Mouse (Mus musculus) brain, adult 2 months (tissue): ENCODE results near the gene Tmub1.

Experiments
- DNase-seq: peaks from one replicate; pipeline ENCODE4 v3.0.0; 2011; ENCODE audit warnings: low read depth, low spot score

Tmub1 gene

DNA sequence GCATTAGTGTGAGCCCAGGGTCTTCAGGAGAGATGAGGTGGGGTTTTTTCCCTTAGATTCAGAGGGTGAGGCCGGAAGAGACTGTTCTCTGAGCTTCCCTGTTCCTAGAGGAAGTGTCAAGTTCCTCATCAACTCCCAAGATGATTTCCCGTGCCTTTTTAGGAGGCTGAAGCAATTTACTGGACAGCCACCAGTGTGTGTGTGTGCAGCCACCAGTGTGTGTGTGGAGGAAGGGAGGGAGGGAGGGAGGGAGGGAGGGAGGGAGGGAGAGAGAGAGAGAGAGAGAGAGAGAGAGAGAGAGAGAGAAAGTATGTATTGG is 6.3 kb upstream of the Tmub1 start:
- DNase-seq: no peak

DNA sequence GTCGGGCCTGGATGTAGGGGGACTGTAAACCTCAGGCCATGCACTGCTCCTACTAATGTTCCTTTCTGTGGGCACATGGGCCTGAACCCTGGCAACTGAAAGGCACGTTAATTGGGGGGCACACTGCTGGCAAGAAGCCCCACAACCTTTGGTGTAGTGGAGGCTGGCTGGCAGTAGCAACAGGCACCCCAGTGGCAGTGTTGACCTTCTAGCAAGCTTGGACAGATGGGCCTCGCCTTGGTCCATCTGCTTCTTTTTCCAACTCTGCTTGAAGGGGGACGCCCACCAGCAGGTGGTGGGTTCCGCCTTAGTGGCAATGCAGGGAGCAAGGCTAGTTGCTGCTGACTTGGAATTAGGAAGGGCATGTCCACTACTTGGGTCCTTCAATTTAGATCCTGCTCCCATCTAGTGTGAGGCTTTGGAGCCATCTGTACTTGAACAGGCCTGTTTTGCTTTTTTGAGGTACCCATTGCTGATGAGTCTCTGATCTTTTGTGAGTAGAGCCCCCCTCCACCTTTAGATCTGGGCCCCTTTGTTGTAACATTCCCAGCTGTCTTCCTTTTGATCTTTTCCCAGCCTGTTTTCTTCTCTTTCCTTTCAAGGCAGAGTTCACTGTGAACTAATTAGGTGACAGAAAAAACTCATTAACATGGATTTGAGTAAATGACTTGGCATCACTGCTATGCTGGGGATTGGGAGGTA is 5.8 kb upstream of the Tmub1 start:
- DNase-seq: peak; percentile 92

DNA sequence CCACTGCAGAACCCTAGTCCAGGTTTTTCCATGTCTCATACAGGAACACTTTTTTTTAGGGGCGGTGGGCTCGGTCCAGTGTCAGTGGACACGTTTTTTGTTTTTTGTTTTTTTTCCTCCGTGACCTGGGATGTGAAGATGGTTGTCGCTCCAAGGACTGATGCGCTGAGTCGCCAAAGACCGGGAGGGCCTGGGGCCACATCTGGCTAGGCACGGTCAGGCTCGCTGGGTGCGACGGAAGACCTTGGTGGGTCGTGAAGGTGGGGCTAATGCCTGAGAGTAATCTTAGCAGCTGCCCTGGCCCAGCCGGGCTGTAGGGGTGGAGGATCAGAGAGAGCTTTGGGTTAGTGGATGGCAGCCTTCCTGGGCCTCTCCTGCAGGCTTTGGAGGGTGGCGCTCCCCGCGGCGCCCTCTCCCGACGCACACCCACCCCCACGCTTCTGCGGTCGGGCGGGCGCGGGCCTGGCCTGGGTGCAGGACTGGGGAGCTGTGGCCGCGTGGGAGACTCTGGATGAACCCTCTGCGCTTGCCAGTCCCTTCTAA is 5.1 kb upstream of the Tmub1 start:
- peak; percentile 68 for DNase-seq

DNA sequence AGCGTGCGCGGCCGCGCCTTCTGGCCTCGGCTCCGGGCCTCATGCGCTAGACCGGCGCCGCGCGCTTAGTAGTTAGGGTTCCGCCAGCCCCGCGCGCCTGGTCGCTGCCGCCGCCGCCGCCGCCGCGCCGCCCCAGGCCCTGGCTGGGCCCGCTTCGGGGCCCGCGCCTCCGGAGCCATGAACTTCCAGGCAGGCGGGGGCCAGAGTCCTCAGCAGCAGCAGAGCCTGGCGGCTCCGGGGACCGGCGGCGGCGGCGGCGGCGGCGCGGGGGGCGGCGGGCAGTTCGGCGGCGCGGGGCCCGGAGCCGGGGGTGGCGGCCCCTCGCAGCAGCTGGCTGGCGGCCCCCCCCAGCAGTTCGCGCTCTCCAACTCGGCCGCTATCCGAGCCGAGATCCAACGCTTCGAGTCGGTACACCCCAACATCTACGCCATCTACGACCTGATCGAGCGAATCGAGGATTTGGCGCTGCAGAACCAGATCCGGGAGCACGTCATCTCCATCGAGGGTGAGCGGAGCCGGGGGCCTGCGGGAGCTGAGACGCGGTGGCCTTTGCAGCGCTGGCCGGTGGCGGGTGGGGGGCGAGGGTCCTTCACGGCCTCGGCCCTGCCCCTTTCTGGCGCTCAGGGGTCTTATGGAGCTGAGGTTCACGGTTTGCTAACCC is 4.5 kb upstream of the Tmub1 start, which contains the start of gene Agap3:
Agap3 (plus strand) TSS at position 148 of the 661 bp plus-strand sequence.
- peak; percentile 64 for DNase-seq

DNA sequence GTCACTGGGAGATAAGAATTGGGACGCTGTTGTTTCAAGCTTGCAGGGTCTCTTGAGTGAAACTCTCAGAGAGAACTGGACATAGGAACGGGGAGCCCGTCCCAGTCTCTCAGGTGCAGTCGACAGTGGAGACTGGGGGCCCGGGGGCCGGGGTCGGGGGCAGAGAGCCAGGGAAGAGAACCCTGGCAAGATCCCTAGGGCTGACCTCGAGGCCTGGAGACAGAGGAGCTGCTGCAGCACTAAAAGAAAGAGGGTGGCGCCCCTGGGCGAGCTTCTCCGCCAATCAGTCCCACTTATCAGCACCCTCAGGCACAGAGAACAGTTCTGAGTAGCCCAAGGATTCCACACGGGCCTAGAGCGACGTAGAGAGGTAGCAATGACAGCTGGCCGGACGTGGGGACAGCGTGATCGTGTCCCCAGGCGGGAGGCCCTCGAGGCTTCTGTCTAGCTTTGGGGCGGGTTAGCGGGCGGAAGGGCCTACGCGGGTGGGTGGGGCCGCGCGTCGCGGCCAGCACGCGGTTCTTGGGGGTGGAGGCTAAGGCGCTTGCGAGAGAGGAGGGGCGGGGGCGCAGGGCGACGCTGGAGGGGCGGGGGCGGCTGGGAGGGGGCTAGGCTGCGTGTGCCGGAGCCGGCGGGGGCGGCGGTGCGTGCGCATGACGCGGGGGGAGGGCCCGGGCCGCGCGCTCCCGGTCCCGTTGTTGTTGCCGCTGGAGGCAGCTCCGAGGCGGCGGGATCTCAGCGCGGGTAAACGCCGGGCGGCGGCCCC is 3.8 kb upstream of the Tmub1 start:
- DNase-seq: peak; percentile 96

DNA sequence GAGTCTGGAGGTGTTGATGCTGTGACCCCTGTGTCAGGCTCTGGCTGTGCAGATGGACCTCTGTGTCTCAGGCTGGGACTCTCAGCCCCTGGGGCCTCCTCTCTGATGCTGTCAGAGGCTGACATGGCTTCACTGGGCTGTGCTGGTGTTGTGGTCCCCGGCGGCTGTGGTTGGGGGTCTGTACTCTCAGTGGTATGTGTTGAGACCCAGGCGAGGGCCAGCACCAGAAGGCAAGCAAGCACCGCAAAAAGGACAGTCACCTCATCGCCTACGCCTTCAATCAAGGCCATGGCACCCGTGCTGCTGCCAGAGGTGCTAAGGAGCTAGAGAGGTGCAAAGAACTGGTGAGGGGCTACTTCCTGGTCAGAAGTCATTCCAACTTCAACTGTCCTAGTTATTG is 1.0 kb downstream of the Tmub1 start:
- no peak for DNase-seq

DNA sequence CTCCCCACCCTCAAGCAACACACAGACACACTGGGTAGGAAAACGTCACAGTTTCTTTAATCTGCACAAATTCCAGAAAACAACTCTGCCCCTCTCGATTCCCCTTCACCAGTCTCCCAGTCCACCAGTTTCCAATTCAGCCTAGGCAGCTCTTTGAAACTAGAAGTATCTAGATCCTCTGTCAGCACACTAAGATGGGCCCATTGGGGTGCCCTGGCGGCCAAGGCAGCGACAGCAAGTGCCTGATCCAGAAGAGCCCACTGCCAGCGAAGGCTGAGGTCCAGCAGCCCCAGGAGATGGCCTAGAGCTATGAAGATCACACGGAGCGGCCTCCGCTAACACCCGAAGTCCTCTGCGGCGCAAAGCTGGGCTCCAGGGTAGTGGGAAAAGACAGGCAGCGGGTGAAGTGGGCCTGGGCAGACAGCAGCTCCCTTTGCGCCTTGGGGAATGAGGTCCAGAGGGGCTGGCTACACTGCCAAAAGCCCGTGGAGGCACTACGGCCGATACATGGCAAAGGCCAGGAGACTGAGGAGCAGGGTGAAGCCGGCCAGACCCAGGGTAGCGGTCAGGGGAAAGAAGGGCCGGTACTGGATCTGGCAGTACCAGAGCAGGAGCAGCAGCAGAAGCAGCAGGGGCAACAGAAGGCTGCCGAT is 2.1 kb downstream of the Tmub1 start:
- no peak for DNase-seq

DNA sequence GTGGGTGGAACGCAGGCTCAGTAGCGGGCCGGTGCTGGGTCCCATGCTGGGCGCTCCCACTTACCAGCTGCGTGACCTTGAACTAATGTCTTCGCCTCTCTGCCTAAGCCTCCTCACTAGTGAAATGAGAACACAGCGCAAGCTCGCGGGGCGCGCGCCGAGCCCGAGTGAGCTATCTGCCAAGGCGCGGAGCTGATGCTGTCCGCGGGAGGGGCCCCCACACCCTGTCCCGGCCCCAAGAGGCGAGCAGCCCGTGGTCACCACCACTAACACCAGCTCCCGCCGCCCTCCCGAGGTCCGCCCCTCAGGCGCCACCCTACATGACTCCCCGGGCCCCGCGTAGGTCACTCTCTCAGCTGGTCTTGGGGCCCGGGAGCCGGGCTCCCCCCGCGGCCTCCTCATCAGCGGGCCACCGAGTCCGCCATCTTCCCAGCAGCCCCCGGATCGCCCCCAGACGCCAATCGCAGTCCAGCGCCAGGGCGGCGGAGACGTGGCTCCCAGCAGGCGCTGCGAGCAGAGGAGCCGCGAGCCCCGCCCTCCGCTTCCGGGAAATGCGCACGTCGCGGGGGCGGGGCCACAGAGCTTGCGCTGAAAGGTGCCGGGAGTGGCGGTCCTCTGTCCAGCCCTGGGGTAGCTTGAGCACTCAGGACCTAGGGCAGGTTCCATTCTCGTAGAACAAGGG is 2.8 kb downstream of the Tmub1 start, which contains the start of gene Fastk:
Fastk (minus strand) TSS at position 542 of the 682 bp plus-strand sequence.
- DNase-seq: peak; percentile 98

DNA sequence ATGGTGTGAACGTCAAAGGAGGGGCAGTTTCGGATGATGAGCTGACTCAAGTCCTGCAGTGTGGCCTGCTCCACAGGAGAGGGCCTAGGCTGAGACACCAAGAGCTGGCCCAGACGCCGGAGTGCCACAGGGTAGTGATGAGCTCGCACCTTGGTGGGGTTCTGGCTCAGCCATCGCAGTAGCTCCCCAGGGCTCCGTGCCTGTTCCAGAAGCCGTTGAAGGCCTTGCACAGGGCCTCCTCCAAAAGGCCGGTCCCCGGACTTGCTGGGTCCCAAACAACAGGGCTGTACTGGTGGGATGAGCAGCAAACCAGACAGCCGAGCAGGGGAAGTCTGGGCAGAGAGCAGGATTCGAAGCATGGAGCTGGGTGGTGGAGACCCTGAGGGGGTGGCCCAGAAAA is 3.7 kb downstream of the Tmub1 start:
- no peak for DNase-seq

DNA sequence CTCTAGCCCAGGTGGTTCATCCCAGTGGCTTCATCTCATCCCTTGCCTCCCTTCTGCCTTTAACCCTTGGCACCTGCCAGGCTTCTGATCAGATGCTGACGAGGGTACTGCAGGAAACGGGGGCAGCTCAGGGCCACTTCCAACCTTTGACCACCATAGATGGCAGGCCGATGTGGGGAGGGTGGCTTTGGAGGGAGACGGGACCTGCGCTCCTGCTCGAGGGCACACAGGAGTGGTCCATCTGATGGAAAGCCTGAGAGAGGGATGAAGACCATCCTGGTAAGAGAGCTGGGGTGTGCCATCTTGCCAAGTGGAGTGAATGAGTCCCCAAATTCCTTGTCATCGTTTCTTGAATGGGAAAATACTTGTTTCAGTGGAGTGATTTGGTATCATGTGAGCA is 4.5 kb downstream of the Tmub1 start:
- DNase-seq: no peak

DNA sequence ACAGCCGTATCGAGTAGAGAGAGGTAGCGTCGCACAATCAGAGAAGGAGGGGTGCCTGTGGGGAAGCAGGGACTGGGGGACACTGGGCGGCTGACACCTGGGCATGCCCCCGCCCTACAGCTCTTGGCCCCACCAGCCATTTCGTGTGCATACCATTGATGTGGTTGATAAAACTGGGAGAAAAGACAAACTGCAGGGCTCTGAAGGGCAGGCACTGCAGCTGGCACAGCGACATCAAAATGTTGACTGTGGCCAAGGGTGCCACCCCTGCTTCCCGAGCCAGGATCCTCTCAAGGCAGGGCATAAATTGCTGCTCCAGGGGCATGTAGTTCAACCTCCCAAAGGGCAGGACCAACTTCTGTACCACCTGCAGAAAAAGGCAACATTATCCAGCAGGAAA is 5.6 kb downstream of the Tmub1 start:
- DNase-seq: no peak

DNA sequence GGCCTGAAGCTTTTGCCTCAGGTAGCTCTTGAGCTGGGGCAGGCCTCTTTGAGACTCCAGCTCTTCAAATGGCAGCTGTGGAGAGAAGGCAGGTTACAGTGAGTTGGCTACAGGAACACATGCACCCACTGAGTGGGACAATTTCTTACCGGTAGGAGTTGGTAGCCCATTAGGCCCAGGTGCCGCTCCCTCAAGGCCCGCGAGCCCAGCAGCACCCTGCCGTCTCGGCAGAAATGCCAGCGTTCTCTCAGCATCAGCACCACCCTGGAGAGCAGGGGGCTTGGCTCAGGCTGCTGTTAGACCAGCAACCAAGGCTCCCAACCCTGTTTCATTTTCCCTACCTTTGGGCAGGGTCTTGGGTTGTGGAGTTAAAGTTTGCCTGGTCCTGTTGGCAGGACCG is 6.5 kb downstream of the Tmub1 start:
- no peak for DNase-seq

DNA sequence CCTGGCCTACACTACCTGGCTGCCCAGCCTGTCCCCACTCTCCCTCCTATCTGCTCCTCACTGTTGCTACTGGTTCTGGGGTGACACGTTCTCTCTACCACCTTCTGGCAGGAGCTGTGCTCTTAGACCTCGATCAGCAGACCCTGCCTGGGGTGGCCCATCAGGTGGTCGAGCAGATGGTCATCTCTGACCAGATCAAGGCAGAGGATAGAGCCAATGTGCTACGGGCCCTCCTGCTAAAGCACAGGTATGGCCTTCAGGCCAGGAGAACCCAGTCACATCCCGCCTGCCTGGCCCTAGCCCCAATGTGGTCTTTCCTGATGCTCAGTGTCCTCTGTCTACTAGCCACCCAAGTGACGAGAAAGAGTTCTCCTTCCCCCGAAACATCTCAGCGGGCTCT is 13.7 kb downstream of the Tmub1 start:
- no peak for DNase-seq

DNA sequence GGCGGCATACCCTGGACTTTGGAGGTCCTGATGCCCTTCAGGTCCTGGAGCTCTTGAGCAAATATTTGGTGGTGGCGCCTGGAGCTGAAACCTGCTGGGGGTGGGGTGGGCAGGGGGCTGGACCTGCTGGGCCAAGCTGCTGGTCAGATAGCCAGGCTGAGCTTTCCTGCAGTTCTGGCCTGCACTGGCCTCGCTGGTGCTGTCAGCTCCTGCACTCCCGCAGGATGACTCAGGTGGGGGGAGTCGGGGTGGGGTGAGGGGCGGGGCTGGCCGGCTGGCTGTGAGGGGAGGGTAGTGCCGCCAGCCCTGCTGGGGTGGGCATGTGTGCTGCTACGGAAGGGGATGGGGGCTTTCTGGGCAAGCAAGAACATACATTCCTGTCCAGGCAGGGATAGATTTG is 19.1 kb downstream of the Tmub1 start:
- no peak for DNase-seq

DNA sequence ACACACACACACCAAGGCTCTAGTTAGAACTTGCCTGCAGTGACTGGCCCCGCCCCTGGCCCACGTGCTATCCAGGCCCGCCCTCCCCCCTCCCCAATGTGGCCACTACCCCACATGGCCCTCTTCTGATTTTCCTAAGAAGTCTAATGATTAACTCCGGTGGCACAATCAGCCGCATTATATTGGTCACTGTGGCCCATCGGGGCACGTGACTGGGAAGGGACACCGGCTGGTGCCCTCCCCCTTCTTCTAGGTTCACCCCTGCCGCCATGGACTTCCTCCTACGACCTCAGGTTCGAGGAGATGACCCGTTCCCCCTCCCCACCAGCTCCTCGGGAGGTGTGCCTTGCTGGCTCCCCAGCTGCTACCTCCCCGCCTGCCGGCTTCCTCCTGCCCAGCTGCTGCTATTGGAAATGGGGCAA is 19.7 kb downstream of the Tmub1 start:
- DNase-seq: no peak

DNA sequence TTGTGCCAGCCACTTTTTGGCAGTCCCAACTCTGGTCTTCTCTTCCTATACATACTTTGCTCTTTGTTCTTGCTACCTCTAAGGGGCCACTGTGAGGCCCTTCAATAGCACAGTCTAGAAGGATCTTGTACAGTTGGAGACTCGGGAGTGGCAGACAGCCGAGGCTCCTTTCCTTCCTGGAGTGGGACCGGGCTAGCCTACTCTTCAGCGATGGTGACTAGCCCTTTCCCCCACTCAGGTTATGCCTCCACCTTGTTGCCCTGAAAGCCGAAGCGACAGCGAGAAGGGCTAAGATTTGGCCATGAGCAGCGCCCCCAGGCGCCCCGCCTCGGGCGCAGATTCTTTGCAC is 20.4 kb downstream of the Tmub1 start:
- DNase-seq: no peak

DNA sequence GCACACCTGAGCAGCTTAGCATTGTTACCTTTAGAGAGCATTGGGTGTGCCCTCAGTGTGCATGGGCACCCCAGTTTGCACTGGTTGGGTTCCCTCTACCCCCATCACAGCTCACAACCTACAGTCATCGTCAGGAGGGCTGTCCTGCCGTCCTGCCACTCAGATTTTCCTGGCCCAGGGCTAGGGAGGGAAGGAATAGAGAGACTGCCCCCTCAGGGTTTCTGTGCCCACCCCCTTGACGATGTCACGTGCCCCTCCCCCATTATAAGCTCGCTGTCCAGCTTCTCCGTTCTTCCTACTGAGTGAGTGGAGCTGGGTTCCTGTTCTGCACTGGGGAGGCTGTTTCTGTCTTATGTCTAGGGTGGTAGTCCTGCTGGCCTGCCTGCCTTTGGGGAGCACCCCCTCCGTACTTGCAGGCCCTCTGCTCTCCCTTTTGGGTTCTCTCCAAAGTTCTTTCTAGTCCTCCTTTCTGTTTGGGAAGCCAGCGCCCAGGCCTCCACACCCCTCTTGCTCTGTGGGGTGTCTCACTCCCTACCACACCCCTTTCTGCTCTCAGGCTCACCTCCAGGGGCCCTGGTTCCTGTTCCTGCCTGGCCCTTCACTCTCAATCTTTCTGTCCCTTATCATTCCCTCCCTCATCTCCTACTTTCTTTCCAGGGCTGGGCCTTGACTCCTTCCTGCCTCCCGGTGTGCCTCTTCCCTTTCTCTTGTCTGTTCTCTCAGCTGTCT is 20.9 kb downstream of the Tmub1 start:
- no peak for DNase-seq

DNA sequence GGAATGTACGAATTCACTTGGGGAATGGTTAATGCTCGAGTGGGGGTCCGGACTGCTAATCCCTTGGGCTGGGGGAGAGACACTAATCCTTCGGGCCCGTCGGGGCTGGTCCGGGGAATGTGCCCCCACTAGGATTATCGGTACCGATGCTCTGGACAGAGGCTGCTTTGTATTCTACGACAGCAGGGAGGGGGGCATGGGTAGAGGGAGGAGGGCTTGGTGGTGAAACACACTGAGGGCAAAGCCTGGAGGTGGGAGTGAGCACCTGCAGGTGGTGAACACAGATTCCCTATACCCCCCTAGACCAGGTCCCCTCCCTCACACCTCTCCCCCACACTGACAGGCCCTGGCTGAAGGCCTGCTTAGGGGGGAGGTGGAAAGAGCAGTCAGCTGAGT is 21.6 kb downstream of the Tmub1 start:
- no peak for DNase-seq

DNA sequence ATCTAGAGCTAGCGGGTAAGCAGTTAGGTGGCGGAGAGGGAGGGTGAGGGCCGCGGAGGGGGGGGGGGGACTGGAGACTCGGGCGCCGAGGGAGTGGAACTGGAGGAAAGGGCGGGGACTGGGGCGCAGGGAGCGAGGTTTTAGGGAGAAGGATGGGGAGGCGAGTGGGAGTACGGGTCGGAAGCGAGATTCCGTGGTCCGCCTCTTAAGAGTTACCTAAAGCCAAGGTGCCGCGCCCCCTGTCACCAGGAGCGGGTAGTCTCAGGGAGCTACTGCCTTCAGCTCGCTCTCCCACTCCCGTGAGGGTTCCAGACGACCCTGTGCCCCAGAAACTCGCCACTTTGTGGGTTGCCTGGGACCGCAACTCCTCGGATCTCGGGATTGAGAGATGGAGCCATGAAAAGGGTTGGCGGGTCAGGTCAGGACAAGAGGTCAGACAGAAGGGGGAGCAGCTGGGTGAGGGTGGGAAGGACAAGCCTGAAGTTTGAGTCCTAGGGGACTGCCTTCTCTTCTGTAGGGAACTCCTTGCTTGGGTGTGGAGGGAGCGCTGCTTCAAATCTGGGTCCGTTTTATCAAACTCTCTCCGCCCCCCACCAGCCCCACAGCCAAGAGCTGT is 22.1 kb downstream of the Tmub1 start:
- DNase-seq: no peak

DNA sequence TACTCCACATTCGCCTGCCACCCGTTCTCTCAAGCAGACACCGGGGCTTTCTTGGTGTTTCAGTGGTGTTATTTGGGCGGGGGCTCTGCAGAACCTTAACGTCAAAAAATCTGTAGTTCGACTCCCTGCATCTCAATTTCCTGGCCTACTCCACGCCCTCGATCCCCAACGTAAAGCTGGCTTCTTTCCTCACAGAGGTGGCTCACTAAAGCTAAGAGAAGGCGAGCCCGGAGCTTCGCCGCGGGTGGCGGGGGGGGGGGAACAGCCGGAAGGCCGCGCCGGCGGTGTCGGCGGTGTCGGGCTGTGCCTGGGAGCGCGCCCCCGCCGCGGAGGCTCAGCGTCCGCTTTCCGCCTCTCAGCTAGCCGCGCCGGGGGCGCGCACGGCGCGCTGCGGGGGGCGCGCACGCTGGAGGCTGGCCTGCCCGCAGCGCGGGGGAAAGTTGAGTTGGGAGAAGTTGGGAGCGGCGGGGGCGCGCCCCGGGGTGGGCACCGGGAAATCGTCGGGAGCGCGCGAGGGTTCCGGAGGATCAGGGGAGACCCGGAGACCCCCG is 22.7 kb downstream of the Tmub1 start:
- DNase-seq: peak; percentile 92
